Mouse (Mus musculus): Measurements from ENCODE around the gene Ptprz1. TPM values are rescaled to one million over a fixed set of nuclear protein-coding genes. Genes with fewer than 3 reads are reported as not detected.
A peak's percentile ranks its signal among the peaks of the same experiment; 100 is the strongest.

Gene Ptprz1
- polyA plus RNA-seq, 1 experiment from 2014 or later, result 18.5 TPM

DNA sequence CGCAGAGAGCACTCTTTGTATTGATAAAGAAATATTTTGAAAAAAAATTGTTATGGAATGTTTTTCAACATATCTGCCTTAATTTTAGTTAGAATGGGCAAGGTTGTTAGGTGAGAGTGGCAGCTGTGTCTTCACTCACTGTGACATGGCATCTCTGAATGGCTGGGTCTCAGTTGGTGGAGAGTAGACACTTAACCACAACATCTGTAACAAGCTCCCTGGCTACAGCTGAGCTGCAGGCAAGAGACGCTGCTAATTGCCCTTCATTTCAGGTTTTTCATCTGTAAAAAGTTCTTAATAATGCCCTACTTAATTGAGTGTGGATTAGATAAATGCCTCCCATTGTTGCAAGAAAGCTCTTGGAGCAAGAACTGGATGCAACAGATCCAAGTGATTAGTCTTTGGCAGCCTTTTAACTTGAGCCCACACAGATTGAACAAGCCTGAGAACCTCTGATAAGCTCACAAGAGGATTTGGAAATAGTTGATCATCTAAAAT lies 57.5 kb downstream of the Ptprz1 start:
- WGBS, result 76% methylated on average over 2 of the region's 2 CpGs
- Histone ChIP-seq H3K27ac (replicated peaks) (no peak overlapping the region), H3K4me1 (peaks cover 9% of the 10 kb centered on the region; the same call in 1 of the 2 replicates), H3K4me3 (no peak overlapping the region), H3K9me3 (replicated peaks) (no peaks in the 10 kb centered on the region), H3K36me3 (no peaks in the 10 kb centered on the region), H3K27me3 (ENCODE audit: low read depth, poor library complexity, severe bottlenecking) (no peaks in the 10 kb centered on the region)
- no peak for DNase-seq (ENCODE audit: low spot score)

- H3K9me3 ChIP-seq (replicated peaks), result no peaks in the 10 kb centered on the region
- H3K27me3 ChIP-seq (ENCODE audit: low read depth, poor library complexity, severe bottlenecking), result no peaks in the 10 kb centered on the region
- DNase-seq (ENCODE audit: low spot score), result no peak
- 75% methylated on average over 4 of the region's 4 CpGs for WGBS
- no peak overlapping the region for H3K4me3 ChIP-seq
- peaks cover 10% of the 10 kb centered on the region; the same call in 1 of the 2 replicates for H3K4me1 ChIP-seq
- no peak overlapping the region for H3K27ac ChIP-seq (replicated peaks)
- H3K36me3 ChIP-seq, result no peaks in the 10 kb centered on the region
Observed at GRCm38 (mm10) chr6:22937126-22937525, 61.8 kb downstream of the Ptprz1 start.

GRCm38 (mm10) chr6:22937526-22937925 lies 62.2 kb downstream of the Ptprz1 start:
- H3K4me1 ChIP-seq, result peaks cover 10% of the 10 kb centered on the region; the same call in 1 of the 2 replicates

DNA sequence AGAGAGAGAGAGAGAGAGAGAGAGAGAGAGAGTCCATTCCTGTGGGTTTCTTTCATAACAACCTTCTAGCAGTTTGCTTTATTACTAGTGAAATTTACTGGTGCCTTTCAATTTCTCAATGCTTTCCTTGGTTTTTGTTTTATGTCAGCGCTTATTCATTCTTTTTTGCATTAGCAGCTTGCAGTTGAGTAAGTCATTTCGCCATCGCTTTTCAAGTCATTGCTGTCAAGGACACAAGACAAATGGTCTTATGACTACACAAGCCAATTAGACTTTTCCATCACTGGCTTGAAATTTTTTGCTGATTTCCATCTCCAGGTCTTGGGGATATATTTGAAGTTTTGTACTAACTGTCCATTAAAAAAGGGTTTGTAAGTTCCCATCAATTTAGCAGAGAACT lies 68.9 kb downstream of the Ptprz1 start:
- no peak for DNase-seq (ENCODE audit: low spot score)
- H3K4me1 ChIP-seq, result no peaks in the 10 kb centered on the region
- 93% methylated on average over 3 of the region's 3 CpGs for WGBS
- H3K27ac ChIP-seq (replicated peaks), result no peak overlapping the region
- no peaks in the 10 kb centered on the region for H3K27me3 ChIP-seq (ENCODE audit: low read depth, poor library complexity, severe bottlenecking)
- no peak overlapping the region for H3K4me3 ChIP-seq
- no peaks in the 10 kb centered on the region for H3K9me3 ChIP-seq (replicated peaks)
- H3K36me3 ChIP-seq, result no peaks in the 10 kb centered on the region

More at GRCm38 (mm10) chr6:22937526-22937925, 62.2 kb downstream of the Ptprz1 start:
- Histone ChIP-seq H3K27ac (replicated peaks) (no peak overlapping the region), H3K36me3 (no peaks in the 10 kb centered on the region), H3K4me3 (no peak overlapping the region), H3K9me3 (replicated peaks) (no peaks in the 10 kb centered on the region), H3K27me3 (ENCODE audit: low read depth, poor library complexity, severe bottlenecking) (no peaks in the 10 kb centered on the region)
- DNase-seq (ENCODE audit: low spot score), result no peak
- 77% methylated on average over 5 of the region's 5 CpGs for WGBS

GRCm38 (mm10) chr6:22963374-22963773 lies 88.1 kb downstream of the Ptprz1 start:
- 87% methylated on average over 3 of the region's 3 CpGs for WGBS
- Histone ChIP-seq H3K27ac (replicated peaks) (no peak overlapping the region), H3K27me3 (ENCODE audit: low read depth, poor library complexity, severe bottlenecking) (no peaks in the 10 kb centered on the region; the same call in 1 of the 2 replicates), H3K4me1 (peaks cover 1% of the 10 kb centered on the region; the same call in 1 of the 2 replicates), H3K4me3 (no peak overlapping the region), H3K36me3 (peaks cover 3% of the 10 kb centered on the region; the same call in 1 of the 2 replicates), H3K9me3 (replicated peaks) (peaks cover 3% of the 10 kb centered on the region; the same call in 1 of the 2 replicates)
- DNase-seq (ENCODE audit: low spot score), result no peak

DNA sequence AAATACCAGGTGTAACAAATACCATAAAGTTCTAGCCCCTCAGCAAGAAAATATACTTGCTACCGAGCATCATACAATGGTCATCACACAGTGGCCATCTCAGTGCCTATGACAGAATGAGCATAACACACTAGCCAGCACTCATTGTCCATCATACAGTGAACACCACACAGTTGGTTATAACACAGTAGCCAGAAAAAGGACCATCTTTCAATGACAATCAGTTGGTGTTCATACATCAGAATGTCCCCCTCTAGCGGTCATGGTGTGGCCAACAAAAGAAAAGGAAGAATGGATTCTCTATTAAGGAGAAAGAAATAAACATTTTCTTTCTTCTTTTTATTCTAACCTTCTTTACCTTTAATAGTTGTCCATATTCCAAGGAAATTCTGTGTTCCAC lies 92.8 kb downstream of the Ptprz1 start:
- Histone ChIP-seq H3K27me3 (ENCODE audit: low read depth, poor library complexity, severe bottlenecking) (no peaks in the 10 kb centered on the region), H3K4me1 (no peaks in the 10 kb centered on the region), H3K4me3 (no peak overlapping the region), H3K9me3 (replicated peaks) (peaks cover 3% of the 10 kb centered on the region; the same call in 1 of the 2 replicates), H3K36me3 (peaks cover 3% of the 10 kb centered on the region; the same call in 1 of the 2 replicates), H3K27ac (replicated peaks) (no peak overlapping the region)
- peak; percentile 24 for DNase-seq (ENCODE audit: low spot score)
- WGBS, result 52% methylated on average over 2 of the region's 2 CpGs

DNA sequence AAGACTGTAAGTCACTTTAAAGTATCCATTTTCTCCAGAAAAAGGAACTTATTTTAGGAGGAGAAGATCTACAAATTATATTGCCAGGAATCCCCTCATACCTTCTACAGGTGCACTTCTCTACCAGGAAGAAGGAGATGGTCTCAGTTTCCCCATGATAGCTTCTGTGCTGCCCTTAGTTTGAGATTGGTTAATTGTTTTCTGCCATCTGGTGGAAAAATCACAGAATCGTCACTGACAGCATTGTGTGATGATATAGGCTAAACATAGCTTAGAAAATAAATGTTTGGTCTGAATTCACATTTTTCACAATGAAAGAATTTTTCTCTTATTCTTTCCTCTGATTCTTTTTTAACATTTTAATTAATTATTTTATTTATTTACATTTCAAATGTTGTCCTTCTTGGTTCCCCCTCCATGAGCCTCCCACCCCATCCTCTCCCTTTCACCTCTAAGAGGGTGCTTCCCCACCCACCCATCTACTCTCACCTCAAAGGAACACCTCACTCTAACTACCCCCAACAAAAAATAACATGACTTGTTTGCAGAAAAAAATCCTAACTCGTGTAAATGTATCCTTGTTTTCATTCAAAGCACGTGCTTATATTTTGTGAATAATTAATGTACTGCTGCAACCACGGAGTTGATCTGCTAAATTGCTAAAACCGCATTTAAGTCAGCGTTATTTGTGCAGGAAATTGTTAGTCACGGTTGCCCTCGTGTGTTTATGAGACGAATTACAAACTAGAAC lies 108.6 kb downstream of the Ptprz1 start:
- no peak for DNase-seq (ENCODE audit: low spot score)
- Histone ChIP-seq H3K4me1 (peaks cover 11% of the 10 kb centered on the region), H3K27me3 (ENCODE audit: low read depth, poor library complexity, severe bottlenecking) (no peaks in the 10 kb centered on the region), H3K4me3 (peak overlapping the region; percentile 31; the same call in 1 of the 2 replicates), H3K27ac (replicated peaks) (peak overlapping the region; percentile 72), H3K9me3 (replicated peaks) (peaks cover 12% of the 10 kb centered on the region), H3K36me3 (peaks cover 23% of the 10 kb centered on the region)
- 8% methylated on average over 9 of the region's 9 CpGs for WGBS

DNA sequence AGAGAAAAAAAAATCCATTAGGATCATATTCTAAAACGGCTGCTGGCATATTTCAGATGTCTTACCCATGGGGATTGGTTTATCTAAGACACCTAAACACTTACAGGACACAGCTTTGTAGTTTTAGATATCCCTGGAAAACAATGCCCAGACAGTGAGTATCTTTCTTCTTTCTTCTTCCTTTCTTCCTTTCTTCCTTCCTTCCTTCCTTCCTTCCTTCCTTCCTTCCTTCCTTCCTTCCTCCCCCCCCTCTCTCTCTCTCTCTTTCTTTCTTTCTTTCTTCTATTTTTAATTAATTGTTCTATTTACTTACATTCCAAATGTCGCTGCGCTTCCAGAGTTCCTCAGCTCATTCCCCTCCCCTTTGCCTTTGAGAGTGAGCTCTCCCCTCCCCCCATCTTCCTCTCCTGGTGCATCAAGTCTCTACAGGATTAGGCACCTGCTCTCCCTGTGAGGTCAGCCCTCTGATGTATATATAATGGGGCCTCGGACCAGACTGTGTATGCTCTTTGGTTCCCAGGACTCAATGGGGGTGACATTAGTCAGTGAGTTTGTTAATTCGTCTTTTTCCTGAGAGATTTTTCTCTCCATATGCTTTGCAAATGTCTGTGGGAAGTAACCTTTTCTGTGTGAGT lies 109.3 kb downstream of the Ptprz1 start:
- Histone ChIP-seq H3K27ac (replicated peaks) (peak overlapping the region; percentile 72), H3K9me3 (replicated peaks) (peaks cover 12% of the 10 kb centered on the region), H3K27me3 (ENCODE audit: low read depth, poor library complexity, severe bottlenecking) (no peaks in the 10 kb centered on the region), H3K4me3 (peak overlapping the region; percentile 31; the same call in 1 of the 2 replicates), H3K4me1 (peaks cover 11% of the 10 kb centered on the region), H3K36me3 (peaks cover 18% of the 10 kb centered on the region)
- WGBS, result 3% methylated on average over 5 of the region's 5 CpGs
- peak; percentile 54 for DNase-seq (ENCODE audit: low spot score)

GRCm38 (mm10) chr6:23003152-23003551 lies 127.8 kb downstream of the Ptprz1 start:
- Histone ChIP-seq H3K27me3 (ENCODE audit: low read depth, poor library complexity, severe bottlenecking) (no peaks in the 10 kb centered on the region), H3K4me3 (no peak overlapping the region), H3K9me3 (replicated peaks) (no peaks in the 10 kb centered on the region), H3K4me1 (no peaks in the 10 kb centered on the region), H3K27ac (replicated peaks) (no peak overlapping the region), H3K36me3 (peaks cover 28% of the 10 kb centered on the region)
- DNase-seq (ENCODE audit: low spot score), result no peak
- 42% methylated on average over 3 of the region's 3 CpGs for WGBS

DNA sequence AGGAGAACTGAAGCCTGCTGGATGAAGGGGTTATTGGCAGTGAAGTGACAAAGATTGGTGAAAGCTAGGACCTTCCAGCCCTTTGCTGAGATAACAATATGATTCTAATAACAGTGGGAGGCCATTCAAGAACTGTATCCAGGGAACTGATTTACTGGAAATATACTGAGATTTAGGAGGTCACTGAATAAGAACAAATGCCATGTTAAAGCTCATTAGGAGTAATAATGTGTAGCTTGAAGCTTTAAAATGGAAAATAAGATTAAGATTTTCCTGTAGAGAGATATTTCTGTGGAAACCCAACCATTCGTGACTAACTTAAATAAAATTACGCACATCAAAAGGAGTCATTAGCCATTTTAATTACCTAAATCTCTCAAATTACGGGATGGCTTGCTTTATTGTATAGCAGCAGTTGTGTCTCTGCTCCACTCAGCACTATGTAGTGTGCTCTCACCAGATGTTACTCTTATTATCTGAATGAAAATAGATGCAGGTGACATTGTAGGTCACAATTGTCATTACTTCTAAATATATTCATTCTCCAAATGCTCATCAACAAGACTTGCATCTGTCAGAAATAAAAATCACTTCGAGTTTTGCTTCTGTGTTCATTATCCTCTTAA lies 139.8 kb downstream of the Ptprz1 start:
- no peaks in the 10 kb centered on the region for H3K27me3 ChIP-seq (ENCODE audit: low read depth, poor library complexity, severe bottlenecking)
- H3K36me3 ChIP-seq, result no peaks in the 10 kb centered on the region
- no peaks in the 10 kb centered on the region for H3K4me1 ChIP-seq
- H3K27ac ChIP-seq (replicated peaks), result no peak overlapping the region
- WGBS, result 72% methylated on average over 4 of the region's 4 CpGs
- DNase-seq (ENCODE audit: low spot score), result no peak
- H3K4me3 ChIP-seq, result no peak overlapping the region
- no peaks in the 10 kb centered on the region for H3K9me3 ChIP-seq (replicated peaks)

- Histone ChIP-seq H3K4me1 (no peaks in the 10 kb centered on the region), H3K4me3 (no peak overlapping the region), H3K27me3 (ENCODE audit: low read depth, poor library complexity, severe bottlenecking) (no peaks in the 10 kb centered on the region), H3K27ac (replicated peaks) (no peak overlapping the region), H3K9me3 (replicated peaks) (no peaks in the 10 kb centered on the region), H3K36me3 (peaks cover 13% of the 10 kb centered on the region)
- 83% methylated on average over 1 of the region's 1 CpGs for WGBS
- DNase-seq (ENCODE audit: low spot score), result no peak
Observed at GRCm38 (mm10) chr6:23028251-23028650, 152.9 kb downstream of the Ptprz1 start.

- WGBS, result 86% methylated on average over 4 of the region's 4 CpGs
- Histone ChIP-seq H3K9me3 (replicated peaks) (no peaks in the 10 kb centered on the region; the same call in 1 of the 2 replicates), H3K36me3 (peaks cover 38% of the 10 kb centered on the region)
Observed at GRCm38 (mm10) chr6:23048836-23049235, 173.5 kb downstream of the Ptprz1 start.

More at GRCm38 (mm10) chr6:23048836-23049235, 173.5 kb downstream of the Ptprz1 start:
- Histone ChIP-seq H3K27me3 (ENCODE audit: low read depth, poor library complexity, severe bottlenecking) (no peaks in the 10 kb centered on the region), H3K27ac (replicated peaks) (no peak overlapping the region), H3K4me1 (no peaks in the 10 kb centered on the region), H3K4me3 (no peak overlapping the region)
- DNase-seq (ENCODE audit: low spot score), result no peak

All from midbrain, embryonic 10.5 days (tissue).